Mouse (Mus musculus): ENCODE measurements around the gene Smim1.

DNA sequence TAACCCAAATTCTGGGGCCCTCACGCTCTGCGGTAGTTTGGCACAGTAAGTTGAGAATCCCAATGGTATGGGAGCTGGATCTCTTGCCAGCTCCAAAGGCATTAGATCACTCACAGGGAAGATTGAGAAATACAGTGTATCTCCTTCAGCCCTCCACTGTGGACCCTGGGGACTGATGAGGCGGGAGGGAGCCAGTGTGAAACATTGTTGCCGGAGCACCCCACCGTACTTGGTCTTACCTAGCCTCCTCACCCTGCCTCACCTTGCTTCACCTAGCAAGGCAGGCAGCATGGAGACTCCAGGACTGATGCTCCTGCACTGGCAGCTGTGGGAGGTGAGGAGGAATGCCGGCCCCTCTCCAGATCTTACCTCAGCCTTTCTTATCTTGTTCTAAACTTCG lies 29.5 kb upstream of the Smim1 start:
- TF ChIP-seq POLR2A (IDR thresholded peaks at IDR 0.05; ENCODE audit: control insufficient read depth, low read depth, low read length) = no peak
- TF ChIP-seq CTCF (IDR thresholded peaks at IDR 0.05; ENCODE audit: control insufficient read depth, insufficient read depth, insufficient replicate concordance, low read depth, low read length) = no peak

All from testis, adult 2 months (tissue).